Mouse (Mus musculus) testis, postnatal 14 days (tissue): ENCODE measurements at regions not wholly inside any gene's neighbourhood (a gene's known extent, or its start where the extent isn't known, plus 50 kb on each side); places are given as distances from the start of the nearest gene placed in this dataset.

ENCODE experiments used
- DNase-seq: peaks from one replicate; pipeline ENCODE4 v3.0.0; 2021; ENCODE audit warnings: low spot score

- no peak for DNase-seq
These were observed 205.2 kb downstream of the Gm11077 start for GRCm38 (mm10) chr6:140934286-140934685.

DNA sequence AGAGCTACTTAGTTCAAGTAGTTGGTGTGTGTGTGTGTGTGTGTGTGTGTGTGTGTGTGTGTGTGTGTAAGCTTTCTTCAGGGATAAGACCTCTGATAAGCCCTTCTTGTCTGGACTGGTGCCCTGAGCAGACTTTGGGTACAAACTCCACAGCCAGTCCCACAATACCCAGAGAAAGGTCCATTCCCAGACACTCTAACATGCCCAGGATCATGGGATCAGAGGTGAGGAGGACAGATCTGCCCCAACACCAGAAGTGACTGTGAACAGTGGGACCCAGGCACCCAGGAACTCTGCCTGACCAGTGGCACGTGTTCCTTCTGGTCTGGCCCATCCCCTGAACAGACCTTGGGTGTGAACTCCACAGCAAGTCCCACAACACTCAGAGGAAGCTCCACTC lies 208.9 kb downstream of the Gm11077 start:
- no peak for DNase-seq

GRCm38 (mm10) chr6:140946720-140947119 lies 217.6 kb downstream of the Gm11077 start:
- DNase-seq, result no peak

DNA sequence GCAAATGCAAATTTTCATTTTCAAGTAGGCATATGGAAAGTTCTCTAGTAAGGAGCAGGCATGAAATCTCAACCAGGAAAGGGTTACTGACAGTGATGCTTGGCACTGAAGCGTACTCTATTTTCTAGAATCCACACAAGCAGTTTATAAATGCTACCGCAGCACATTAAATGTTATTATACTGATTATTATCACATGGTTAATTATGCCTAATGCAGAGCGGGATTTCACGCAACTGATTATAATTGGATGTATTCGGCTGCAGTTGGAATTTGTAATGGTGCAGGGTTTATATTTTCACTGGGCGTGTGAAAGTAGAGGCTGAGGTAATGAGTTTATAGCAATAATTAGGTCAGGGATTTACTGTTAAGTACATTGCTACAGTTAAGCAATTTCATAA lies 221.4 kb downstream of the Gm11077 start:
- no peak for DNase-seq

- no peak for DNase-seq
These were observed 224.2 kb downstream of the Gm11077 start for GRCm38 (mm10) chr6:140953256-140953655.

DNA sequence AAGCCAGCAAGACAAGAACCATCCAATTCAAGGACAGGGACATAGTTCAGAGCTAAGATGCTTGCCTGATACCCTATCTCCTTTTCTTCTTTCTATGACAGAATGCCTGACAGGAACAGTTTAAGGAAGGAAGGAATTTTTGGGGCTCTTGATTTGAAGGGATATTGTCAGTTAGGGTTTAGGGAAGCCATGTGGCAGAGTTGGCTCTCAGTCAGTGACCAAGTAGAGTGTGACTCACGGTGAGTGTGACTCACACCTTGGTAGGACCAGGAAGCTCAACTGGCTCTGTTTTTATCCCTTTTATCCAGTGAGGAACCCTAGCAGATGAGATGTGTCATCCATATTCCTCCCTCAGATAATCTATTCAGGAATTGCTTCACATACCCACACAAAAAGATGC lies 224.6 kb downstream of the Gm11077 start:
- no peak for DNase-seq

GRCm38 (mm10) chr6:140955751-140956521 lies 226.9 kb downstream of the Gm11077 start:
- DNase-seq, result no peak

DNA sequence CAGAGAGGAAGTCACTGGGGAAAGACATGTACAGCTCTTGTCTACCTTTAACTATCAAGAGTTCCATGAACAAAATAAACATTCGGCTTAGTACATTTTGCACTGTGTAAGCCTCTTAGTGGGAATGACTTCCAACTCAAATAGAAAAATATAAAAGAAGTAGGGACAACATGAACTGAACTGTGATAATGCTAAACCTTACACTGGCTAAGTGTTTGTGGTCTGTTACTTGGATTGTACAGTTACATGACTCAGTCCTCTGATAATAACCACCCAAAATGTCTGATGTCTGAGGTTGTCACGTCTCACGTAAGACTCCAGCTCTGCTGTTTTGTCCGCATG lies 227.4 kb downstream of the Gm11077 start:
- DNase-seq, result no peak

DNA sequence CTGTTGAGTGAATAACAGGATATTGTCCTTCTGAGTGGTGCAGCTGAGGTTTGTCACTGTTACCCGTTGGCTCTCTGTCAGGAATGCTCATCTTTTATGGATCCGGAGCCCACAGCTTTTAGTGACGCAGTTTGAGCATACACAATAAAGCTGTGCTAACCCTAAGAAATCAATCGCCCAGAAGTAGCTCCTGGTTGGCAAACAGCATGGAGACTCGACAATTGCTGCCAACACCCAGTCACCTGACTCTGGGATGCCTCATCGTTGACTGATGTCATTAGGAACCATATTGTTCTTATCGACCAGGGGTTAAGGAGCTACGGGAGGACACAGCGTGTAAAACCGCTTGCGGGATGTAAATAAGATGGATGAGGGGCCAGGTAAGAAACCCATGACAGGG lies 232.9 kb downstream of the Gm11077 start:
- no peak for DNase-seq

GRCm38 (mm10) chr6:140962563-140962962 lies 233.5 kb downstream of the Gm11077 start:
- no peak for DNase-seq

- DNase-seq, result no peak
These were observed 244.6 kb downstream of the Gm11077 start for GRCm38 (mm10) chr6:140973732-140974131.

GRCm38 (mm10) chr6:140976989-140977388 lies 247.9 kb downstream of the Gm11077 start:
- DNase-seq, result no peak

DNA sequence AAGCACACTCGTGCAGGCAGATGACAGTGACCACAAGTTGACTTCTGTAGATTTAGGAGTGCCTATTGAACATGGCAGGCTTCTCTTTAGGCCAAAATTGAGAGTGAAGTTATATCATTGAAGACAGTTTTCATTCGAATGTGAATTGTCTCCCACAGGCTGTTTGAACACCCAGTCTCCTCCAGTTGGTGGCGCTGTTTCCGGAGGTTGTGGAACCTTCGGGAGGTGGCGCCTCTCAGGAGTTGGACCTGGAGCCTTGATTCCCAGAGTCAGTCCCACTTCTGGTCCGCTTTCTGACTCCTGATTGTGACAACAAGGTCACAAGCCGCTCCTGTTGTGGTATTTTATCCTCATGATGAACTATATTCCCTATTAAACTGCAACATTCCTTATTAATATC lies 254.5 kb downstream of the Gm11077 start:
- no peak for DNase-seq

GRCm38 (mm10) chr6:140984249-140984648 lies 255.2 kb downstream of the Gm11077 start:
- DNase-seq, result no peak

DNA sequence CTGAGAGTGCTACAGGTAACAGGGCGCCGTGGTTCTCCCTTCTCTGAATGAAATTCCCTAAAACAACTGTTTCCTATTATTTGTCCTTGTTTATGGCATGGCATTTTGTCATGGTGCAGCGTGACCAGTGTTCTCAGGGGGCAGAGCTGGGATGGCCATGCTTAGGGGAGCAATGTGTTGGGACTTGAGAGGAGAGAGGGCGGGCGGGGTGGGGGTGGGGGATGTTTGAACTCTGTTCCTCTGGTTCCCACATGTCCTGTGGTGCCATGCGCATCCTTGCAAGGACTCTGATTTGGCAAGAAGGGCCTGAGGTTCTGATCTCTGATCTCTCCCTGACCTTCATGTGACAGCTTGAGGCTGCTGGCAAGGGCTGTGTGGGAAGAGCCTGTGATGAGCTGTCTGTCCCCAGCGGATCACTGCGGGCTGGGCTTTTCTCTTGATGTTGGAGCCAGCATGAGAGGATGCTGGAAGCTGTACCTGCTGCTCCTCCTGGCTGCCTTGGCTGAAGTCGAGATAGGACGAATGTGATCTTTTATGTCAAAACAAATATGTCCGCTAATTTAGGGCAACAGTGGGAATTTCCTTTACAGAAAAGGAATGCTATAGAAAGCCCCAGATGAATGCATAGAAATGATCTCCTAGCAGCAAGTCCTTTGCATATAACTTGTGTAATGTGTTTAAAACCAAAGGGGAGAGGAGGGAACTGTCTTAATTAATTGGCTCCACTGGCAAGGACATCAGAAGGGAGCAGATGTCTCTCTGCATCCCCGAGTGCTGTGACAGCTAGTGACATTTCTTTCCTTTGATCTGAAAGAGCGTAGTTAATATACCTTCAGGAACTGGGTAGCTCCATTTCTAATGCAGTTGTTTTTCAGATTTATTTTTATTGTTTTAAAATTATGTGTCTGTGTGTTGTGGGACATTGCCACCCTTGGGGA lies 255.2 kb upstream of the Pde3a start:
- no peak for DNase-seq

DNA sequence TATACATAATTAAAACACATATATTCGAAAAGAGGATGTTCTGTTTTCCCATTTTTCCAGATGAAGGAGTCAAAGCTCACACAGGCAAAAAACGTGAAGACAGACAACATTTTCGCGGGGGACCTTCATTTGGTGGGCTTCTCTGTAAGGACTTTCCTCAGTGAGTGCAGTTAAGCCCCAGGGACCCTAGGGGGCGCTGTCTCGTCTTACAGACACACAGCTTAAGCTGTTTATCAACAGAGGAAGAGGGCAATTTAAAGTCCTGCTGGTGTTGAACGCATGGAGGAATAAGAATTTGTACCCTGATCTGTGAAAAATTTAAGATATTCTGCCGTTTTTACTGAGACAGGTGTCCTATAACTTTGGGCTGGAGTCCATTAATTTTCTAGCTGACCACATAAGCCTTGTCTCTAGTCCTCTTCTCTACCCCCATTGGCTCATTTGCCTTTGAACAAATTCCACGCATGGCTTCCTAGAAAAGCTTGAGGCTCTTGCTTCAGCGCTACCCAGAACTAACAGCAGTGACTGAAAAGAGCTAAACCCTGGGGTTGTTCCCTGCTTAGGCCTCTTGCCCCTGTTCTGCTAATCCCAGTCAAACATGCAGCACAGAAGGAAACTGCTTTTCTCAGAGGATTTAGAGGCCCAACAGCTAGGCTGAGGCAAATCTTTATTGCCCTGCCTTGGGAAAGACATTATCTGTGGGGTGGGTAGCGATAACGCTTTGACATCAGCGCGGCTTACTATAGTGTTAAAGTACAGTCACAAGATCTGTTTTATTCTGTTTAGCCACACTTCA lies 253.5 kb upstream of the Pde3a start:
- DNase-seq, result peak; percentile 42

DNA sequence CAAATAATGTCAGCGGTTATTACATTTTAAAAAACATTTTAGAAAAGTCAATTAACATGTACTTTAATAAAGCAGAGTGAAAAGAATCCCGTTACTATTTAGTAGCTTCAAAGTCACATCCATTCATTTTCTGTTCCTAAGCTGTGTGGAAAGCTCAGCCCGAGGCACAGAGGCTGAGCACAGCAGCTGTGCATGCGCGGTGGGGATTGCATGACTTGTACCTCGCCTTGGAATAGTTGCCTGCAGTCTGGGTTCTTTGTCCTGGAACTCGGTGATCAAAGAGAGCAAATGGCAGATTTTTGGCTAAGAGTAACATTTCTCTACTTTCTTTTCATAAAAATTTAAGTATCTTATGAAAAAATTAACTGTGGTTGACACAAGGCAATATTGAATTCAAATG lies 251.0 kb upstream of the Pde3a start:
- no peak for DNase-seq

DNA sequence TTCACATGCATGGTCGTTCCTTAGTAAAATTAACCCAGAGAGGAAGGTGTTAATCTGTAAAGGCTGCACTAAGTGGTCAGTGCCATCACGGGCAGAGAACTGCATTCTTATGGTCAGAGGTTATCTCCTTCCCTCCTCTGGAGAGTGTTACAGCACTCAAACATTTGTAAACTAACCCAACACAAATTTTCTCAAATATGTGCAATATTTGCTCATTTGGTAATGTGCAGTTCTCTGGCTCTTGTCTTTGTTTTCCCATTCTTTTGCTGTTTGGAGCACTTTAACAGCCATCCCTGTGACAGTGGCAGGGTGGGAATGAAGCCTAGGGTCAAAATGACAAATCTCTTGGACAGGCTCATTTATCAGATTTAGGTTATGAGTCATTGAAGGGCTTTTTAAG lies 248.5 kb upstream of the Pde3a start:
- no peak for DNase-seq

DNA sequence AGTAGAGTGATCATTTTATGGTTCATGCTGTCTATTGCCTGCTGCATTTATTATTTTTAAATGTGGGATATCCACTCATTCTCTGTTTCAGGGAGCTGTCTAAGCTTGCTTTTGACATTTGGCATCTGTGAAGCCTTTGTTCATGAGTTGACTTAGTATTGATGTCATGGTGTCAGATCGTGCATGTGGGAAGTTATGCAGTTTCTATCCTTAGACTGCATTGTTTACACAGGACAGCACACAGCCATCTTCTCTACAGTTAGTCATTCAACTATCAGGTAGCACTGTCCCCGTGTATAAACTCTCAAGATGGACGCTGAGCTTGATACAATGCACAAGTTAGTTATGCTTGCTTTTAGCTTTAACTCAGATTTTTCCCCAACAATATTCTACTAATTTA lies 247.8 kb upstream of the Pde3a start:
- no peak for DNase-seq

GRCm38 (mm10) chr6:141015055-141015681 lies 233.9 kb upstream of the Pde3a start:
- DNase-seq, result no peak

- DNase-seq, result no peak
These were observed 225.6 kb upstream of the Pde3a start for GRCm38 (mm10) chr6:141023501-141023900.

DNA sequence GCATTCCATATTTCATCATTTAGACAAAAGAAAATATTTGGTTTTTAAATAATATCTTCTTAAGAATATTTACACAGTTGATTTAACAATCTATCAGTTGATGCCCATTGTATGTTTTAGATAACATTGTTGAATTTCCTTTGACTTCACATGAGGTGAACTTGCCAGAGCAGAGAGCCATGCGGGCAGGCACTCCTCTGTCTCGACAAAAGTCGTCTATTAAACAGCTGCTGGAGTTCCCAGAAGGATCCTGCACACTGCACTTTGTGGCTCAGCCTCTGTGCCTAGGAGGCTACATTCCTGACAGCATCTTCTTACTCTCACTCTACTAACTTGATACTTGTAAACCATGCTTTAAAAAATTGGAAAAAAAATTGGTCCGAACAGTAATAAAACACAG lies 221.7 kb upstream of the Pde3a start:
- DNase-seq, result no peak
